Mouse (Mus musculus) heart, embryonic 12.5 days (tissue): ENCODE measurements at regions not wholly inside any gene's neighbourhood (a gene's known extent, or its start where the extent isn't known, plus 50 kb on each side); places are given as distances from the start of the nearest gene placed in this dataset.

ENCODE experiments used
- ATAC-seq: fragments of 200-750 bp; cut with Nextera tagmentation; 2 replicates; pipeline ENCODE4 v1.8.0; 2017; ENCODE audit warnings: moderate TSS enrichment, moderate library complexity; ENCODE audit not compliant: insufficient number of reproducible peaks, low FRiP score
- H3K27ac ChIP-seq: fragments of 300-500 bp; sonication (generic); 2 replicates; pipeline ENCODE4 v1.5.1; 2016; ENCODE audit warnings: mild to moderate bottlenecking, moderate library complexity; ENCODE audit not compliant: poor library complexity, severe bottlenecking
- H3K27me3 ChIP-seq: fragments of 300-500 bp; sonication (generic); replicated peaks from 2 replicates; pipeline ENCODE4 v1.6.1; 2016; ENCODE audit warnings: mild to moderate bottlenecking, moderate library complexity
- H3K36me3 ChIP-seq: fragments of 300-500 bp; sonication (generic); 2 replicates; pipeline ENCODE4 v1.6.1; 2016; ENCODE audit warnings: mild to moderate bottlenecking, moderate library complexity
- H3K4me1 ChIP-seq: fragments of 300-500 bp; sonication (generic); replicated peaks from 2 replicates; pipeline ENCODE4 v1.6.1; 2016; ENCODE audit warnings: mild to moderate bottlenecking
- H3K4me2 ChIP-seq: fragments of 300-500 bp; sonication (generic); 2 replicates; pipeline ENCODE4 v1.6.1; 2016; ENCODE audit warnings: mild to moderate bottlenecking, moderate library complexity
- H3K4me3 ChIP-seq: fragments of 300-500 bp; sonication (generic); 2 replicates; pipeline ENCODE4 v1.5.1; 2016; ENCODE audit warnings: mild to moderate bottlenecking
- H3K9ac ChIP-seq: fragments of 300-500 bp; sonication (generic); 2 replicates; pipeline ENCODE4 v1.6.1; 2016; ENCODE audit warnings: mild to moderate bottlenecking, moderate library complexity
- H3K9me3 ChIP-seq: fragments of 300-500 bp; sonication (generic); replicated peaks from 2 replicates; pipeline ENCODE4 v1.6.1; 2016; ENCODE audit warnings: mild to moderate bottlenecking, moderate library complexity
- WGBS: fragments of 180-500 bp; shearing (Covaris S2); methylation state at CpG from one replicate; pipeline ENCODE4 v1.1.7; 2016; 5-methylcytosine and 5-hydroxymethylcytosine counted together

DNA sequence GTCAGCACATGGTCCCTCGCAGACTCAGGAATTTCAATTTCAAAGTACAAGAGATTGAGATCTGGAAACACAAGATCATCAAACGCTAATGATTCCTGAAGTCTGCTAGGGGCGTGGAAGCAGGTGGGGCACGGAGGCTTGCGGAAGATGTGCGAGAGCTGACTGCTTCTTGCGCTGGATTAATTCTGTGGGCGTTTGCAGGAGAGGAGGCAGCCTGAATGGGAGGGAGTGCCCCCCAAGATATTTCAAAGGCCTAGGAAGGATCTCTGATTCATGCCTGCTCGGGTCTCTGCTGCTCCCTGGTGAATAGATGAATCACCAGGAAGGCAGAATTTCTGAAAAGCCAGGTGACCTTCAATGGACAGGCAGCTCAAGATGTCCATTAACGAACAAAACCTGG is 442.1 kb downstream of the Tmem114 start:
- H3K4me2 ChIP-seq, result no peak overlapping the region
- 0 out of 2 replicates have a peak, but pooled peaks cover 4% of the 10 kb centered on the region for H3K27me3 ChIP-seq
- no peak overlapping the region for H3K27ac ChIP-seq
- no peaks in the 10 kb centered on the region for H3K36me3 ChIP-seq
- no peak for ATAC-seq
- WGBS, result 57% methylated on average over 10 of the region's 10 CpGs
- no peaks in the 10 kb centered on the region for H3K9me3 ChIP-seq
- no peak overlapping the region for H3K9ac ChIP-seq
- H3K4me1 ChIP-seq, result no peaks in the 10 kb centered on the region
- no peak overlapping the region for H3K4me3 ChIP-seq

DNA sequence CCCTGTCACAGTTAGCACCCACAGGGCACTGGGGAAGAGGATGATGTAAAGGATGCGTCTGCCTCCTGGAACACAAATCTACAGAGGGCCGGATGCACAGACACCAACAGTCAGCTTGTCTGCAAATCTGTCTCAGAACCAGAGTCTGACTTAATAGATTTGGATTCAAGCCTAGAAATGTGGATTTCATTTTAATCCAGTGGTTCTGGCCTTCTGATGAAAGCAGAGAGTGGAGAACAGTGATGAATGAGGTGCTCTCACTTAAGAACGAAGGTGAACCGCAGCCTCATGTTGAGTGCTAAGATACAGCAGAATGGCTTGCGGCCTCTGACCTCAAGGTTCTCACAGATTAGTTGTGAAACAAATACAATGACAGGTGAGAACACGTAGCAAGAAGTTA is 446.5 kb downstream of the Tmem114 start:
- 0 out of 2 replicates have a peak, but pooled peaks cover 4% of the 10 kb centered on the region for H3K27me3 ChIP-seq
- no peak overlapping the region for H3K27ac ChIP-seq
- H3K4me3 ChIP-seq, result no peak overlapping the region
- no peak for ATAC-seq
- H3K4me2 ChIP-seq, result no peak overlapping the region
- no peaks in the 10 kb centered on the region for H3K4me1 ChIP-seq
- 64% methylated on average over 6 of the region's 6 CpGs for WGBS
- H3K9ac ChIP-seq, result no peak overlapping the region
- no peaks in the 10 kb centered on the region for H3K9me3 ChIP-seq
- H3K36me3 ChIP-seq, result no peaks in the 10 kb centered on the region

DNA sequence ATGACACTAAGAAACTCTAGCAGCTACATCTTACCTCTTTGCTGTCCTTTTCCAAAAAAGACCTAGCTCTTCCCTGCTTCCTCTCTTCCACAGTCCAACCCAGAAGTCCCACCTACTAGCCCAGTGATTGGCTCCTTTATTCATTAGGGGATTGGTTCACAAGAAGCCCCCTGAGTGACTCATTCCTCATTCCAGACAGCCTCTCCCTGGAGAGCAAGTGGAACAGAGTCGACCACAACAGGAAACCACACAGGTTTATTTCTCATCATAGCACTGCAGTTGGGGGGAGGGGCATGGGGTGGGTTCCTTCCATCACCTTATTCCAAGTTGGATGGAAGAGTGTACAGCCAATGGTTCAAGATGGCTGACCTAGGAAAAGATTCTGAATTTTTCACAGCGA is 473.3 kb downstream of the Tmem114 start:
- no peak for ATAC-seq
- Histone ChIP-seq H3K27ac (no peak overlapping the region), H3K9ac (no peak overlapping the region), H3K27me3 (no peaks in the 10 kb centered on the region), H3K36me3 (no peaks in the 10 kb centered on the region), H3K9me3 (no peaks in the 10 kb centered on the region), H3K4me2 (no peak overlapping the region), H3K4me3 (no peak overlapping the region), H3K4me1 (no peaks in the 10 kb centered on the region)
- WGBS, result 72% methylated on average over 2 of the region's 2 CpGs

DNA sequence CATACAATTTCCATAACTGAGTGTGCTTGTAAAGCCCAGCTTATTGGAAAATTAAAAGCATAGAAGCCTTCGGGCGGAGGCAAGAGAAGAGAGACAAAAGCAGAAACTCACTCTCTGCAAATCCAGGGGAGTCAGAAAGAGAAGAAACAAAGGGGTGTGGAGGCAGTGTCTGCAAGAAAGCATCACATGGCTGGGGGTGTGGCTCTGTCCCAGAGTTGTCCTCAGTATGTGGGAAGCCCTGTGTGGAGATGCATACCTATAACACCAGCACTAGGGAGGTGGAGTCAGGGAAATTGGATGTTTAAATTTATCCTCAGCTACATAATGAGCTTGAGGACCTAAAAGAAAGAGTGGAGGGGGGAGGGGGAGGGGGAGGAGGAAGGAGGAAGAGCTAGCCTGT is 482.6 kb downstream of the Tmem114 start:
- Histone ChIP-seq H3K4me2 (no peak overlapping the region), H3K27ac (no peak overlapping the region), H3K9me3 (0 out of 2 replicates have a peak, but pooled peaks cover 3% of the 10 kb centered on the region), H3K9ac (no peak overlapping the region), H3K4me3 (no peak overlapping the region), H3K36me3 (no peaks in the 10 kb centered on the region), H3K4me1 (no peaks in the 10 kb centered on the region), H3K27me3 (no peaks in the 10 kb centered on the region)
- no peak for ATAC-seq
- 85% methylated on average over 2 of the region's 2 CpGs for WGBS

DNA sequence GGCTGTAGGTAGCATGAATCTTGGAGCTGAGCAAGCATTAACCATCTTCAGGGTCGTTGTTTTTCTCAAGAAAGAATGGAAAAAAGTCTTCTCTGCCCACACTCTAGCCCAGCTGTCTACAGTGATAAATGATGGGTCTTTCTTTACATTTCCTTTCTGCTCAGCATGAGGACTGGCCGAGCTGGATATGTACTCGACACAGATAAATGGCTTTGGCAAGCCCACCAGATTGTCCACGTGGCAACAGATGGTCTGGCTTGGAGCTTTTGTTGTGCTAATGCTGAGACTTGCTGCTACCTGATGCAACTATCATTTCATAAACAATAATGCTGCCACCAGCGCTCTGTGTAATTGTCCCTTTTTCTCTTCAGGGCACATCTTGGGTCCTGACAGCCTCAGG is 487.8 kb downstream of the Tmem114 start:
- Histone ChIP-seq H3K9ac (no peak overlapping the region), H3K4me1 (no peaks in the 10 kb centered on the region), H3K4me2 (no peak overlapping the region), H3K36me3 (no peaks in the 10 kb centered on the region), H3K27ac (no peak overlapping the region), H3K4me3 (no peak overlapping the region), H3K27me3 (no peaks in the 10 kb centered on the region), H3K9me3 (0 out of 2 replicates have a peak, but pooled peaks cover 5% of the 10 kb centered on the region)
- ATAC-seq, result no peak
- 42% methylated on average over 5 of the region's 5 CpGs for WGBS

DNA sequence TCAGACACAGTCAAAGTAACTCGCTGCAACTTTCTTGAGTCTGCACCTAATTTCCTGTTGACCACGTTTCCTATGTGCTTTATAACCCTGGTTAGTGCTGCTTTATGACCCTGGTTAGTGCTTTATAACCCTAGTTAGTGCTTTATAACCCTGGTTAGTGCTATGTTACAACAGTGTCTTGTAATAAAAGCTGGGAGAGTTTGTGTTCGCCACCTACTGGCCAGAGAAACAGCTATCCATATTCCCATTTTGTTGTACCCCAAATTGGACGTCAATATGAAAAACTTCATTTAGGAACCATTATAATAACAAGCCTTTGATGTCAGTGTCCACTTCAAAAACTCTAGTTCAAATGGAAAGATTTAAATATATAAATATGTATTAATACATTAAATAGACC is 492.6 kb downstream of the Tmem114 start:
- H3K4me3 ChIP-seq, result no peak overlapping the region
- no peak overlapping the region for H3K27ac ChIP-seq
- no peak overlapping the region for H3K4me2 ChIP-seq
- no peaks in the 10 kb centered on the region for H3K27me3 ChIP-seq
- no peaks in the 10 kb centered on the region for H3K36me3 ChIP-seq
- no peak overlapping the region for H3K9ac ChIP-seq
- 49% methylated on average over 4 of the region's 4 CpGs for WGBS
- no peak for ATAC-seq
- H3K9me3 ChIP-seq, result 0 out of 2 replicates have a peak, but pooled peaks cover 2% of the 10 kb centered on the region
- H3K4me1 ChIP-seq, result peaks cover 6% of the 10 kb centered on the region

DNA sequence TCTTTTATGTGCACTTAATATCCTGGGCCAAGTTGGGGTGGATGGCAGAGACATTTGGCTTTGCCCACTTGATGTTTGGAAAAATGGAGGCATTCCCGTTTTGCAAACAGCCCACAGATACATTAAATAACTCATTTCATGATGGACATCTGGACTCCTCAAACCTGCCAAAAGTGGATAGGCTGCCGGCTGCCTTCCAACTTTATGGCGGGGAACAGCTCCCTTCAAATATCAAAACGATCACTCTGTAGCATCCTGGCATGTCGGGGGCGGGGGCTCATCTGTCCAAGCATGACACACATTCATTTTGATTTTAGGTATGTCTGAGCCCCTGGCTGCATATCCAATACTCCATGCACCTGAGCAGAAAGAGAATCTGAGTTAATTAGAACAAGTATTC is 493.3 kb downstream of the Tmem114 start:
- 81% methylated on average over 6 of the region's 6 CpGs for WGBS

DNA sequence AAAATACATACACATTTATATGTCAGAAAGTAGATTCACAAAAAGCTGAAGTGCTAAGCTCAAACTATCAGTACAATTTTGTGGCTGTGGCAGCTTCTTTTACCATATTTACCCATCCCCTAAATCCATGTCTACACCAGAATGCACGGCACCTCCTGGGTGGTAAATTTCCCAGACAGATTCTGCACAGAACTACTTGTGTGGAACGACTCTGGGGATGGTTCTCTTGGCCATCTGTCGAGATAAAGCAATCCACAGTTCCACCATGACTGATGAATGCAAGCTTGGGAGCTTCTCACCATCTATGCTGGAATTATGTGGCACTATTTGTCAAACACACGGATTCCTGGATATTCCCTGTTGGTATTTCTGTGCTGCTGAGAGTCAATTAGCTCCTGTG is 495.8 kb downstream of the Tmem114 start:
- Histone ChIP-seq H3K4me1 (peaks cover 6% of the 10 kb centered on the region), H3K36me3 (no peaks in the 10 kb centered on the region), H3K9me3 (no peaks in the 10 kb centered on the region), H3K4me2 (no peak overlapping the region), H3K4me3 (no peak overlapping the region), H3K27ac (no peak overlapping the region), H3K27me3 (no peaks in the 10 kb centered on the region), H3K9ac (no peak overlapping the region)
- WGBS, result 70% methylated on average over 4 of the region's 4 CpGs
- ATAC-seq, result no peak

More for the DNA sequence above, 493.3 kb downstream of the Tmem114 start:
- no peak for ATAC-seq
- H3K27me3 ChIP-seq, result no peaks in the 10 kb centered on the region
- H3K36me3 ChIP-seq, result no peaks in the 10 kb centered on the region
- no peaks in the 10 kb centered on the region for H3K9me3 ChIP-seq
- no peak overlapping the region for H3K27ac ChIP-seq
- H3K4me2 ChIP-seq, result no peak overlapping the region
- peaks cover 6% of the 10 kb centered on the region for H3K4me1 ChIP-seq
- H3K4me3 ChIP-seq, result no peak overlapping the region
- no peak overlapping the region for H3K9ac ChIP-seq

DNA sequence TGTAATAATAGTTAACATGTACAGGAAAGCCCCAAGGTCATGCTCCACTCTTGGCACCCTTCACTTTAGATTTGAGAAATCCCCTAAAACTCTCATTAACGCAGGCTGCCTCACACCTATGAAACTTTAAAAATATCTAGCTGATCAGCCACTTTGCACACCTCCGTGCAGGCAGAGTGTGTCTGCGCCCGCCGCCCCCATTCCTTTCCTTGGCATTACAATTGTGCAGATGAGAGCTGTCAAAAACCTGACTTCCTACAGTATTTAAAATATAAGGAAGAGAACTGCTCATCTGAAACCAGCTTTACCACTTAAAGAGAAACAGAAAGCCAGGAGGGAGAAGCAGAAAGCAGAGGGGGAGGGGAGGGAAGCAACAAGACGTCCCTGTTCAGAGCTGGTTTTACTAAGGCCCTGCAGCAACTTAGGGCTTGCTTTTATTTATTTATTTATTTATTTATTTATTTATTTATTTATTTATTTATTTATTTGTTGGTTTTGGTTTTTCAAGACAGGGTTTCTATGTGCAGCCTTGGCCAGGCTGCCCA is 496.5 kb downstream of the Tmem114 start:
- Histone ChIP-seq H3K27ac (no peak overlapping the region), H3K4me3 (no peak overlapping the region), H3K4me1 (peaks cover 6% of the 10 kb centered on the region), H3K27me3 (no peaks in the 10 kb centered on the region), H3K9ac (no peak overlapping the region), H3K36me3 (no peaks in the 10 kb centered on the region), H3K9me3 (no peaks in the 10 kb centered on the region), H3K4me2 (no peak overlapping the region)
- whole genome bisulfite sequencing, result 73% methylated on average over 6 of the region's 6 CpGs
- no peak for ATAC-seq

DNA sequence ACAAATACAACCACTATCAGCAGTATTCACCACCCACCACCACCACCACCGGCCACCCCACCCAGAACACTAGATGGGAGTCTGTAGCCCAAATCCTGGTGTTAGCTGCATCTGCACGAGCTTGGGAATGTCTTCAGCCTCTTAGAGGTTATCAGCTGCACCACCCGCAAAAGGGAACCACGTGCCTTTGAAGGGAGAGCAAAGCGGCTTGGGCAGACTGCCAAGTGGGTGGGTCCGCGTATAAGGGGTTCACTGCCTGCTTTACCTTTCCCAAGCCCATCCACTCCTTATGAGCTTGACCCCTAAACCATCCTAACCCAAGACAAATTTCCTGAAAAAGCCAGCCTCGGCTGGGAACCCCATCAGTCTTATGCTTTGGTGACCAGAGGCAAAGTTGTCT is 497.2 kb downstream of the Tmem114 start:
- H3K27me3 ChIP-seq, result no peaks in the 10 kb centered on the region
- H3K27ac ChIP-seq, result no peak overlapping the region
- no peak overlapping the region for H3K4me3 ChIP-seq
- no peak for ATAC-seq
- WGBS, result 26% methylated on average over 8 of the region's 8 CpGs
- H3K4me1 ChIP-seq, result peaks cover 6% of the 10 kb centered on the region
- H3K9me3 ChIP-seq, result no peaks in the 10 kb centered on the region
- H3K36me3 ChIP-seq, result no peaks in the 10 kb centered on the region
- peak overlapping the region; percentile 18; the same call in 1 of the 2 replicates for H3K4me2 ChIP-seq
- H3K9ac ChIP-seq, result no peak overlapping the region

DNA sequence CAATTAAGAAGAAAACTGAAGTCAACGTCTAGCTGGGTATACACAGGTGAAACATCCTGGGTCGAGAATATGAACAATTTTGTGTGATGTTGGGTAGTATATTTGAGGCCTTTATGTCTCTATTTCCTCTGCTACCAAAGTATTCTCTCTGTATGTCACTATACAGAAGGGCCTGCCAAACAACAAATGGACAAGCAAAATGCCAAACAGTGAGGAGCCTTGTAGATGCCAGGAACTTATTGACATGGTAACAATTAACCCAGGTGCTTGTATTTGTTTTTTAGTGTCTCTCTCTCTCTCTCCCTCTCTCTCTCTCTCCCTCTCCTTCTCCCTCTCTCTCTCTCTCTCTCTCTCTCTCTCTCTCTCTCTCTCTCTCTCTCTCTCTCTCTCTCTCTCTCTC is 529.1 kb downstream of the Tmem114 start:
- no peaks in the 10 kb centered on the region for H3K9me3 ChIP-seq
- 66% methylated on average over 2 of the region's 2 CpGs for WGBS
- H3K27ac ChIP-seq, result no peak overlapping the region
- H3K4me3 ChIP-seq, result no peak overlapping the region
- no peaks in the 10 kb centered on the region for H3K27me3 ChIP-seq
- no peak overlapping the region for H3K9ac ChIP-seq
- no peaks in the 10 kb centered on the region for H3K4me1 ChIP-seq
- H3K36me3 ChIP-seq, result no peaks in the 10 kb centered on the region
- ATAC-seq, result no peak
- H3K4me2 ChIP-seq, result no peak overlapping the region

DNA sequence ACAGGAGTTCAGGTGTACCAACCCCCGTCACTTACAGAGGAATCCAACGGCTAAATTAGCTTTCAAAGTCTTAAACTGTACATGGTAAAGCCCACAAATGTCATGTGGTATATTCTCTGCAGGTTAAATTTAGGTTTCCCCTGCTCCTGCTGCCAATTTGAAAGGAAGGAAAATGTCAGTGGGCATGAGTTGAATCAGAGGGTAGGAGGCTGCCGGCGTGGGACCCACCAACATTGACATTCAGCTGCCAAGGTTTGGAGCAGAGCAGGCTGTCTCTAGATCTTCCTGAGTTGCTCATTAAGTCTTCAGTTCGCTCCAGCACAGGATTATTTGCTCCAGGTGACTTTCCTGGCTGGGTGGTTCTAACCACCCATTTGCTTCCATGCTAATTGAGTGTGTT is 532.1 kb downstream of the Tmem114 start:
- H3K9me3 ChIP-seq, result 0 out of 2 replicates have a peak, but pooled peaks cover 3% of the 10 kb centered on the region
- no peaks in the 10 kb centered on the region for H3K4me1 ChIP-seq
- H3K27ac ChIP-seq, result no peak overlapping the region
- 77% methylated on average over 5 of the region's 5 CpGs for WGBS
- ATAC-seq, result no peak
- H3K9ac ChIP-seq, result no peak overlapping the region
- H3K27me3 ChIP-seq, result no peaks in the 10 kb centered on the region
- H3K4me3 ChIP-seq, result no peak overlapping the region
- H3K4me2 ChIP-seq, result no peak overlapping the region
- H3K36me3 ChIP-seq, result no peaks in the 10 kb centered on the region
